Mouse (Mus musculus) gastrocnemius, adult 8-10 months (tissue): ENCODE measurements around the gene 4833427G06Rik. TPM values are rescaled to one million over a fixed set of nuclear protein-coding genes. Genes with fewer than 3 reads are reported as not detected.

Experiments used
- DNase-seq, 2 experiments: peaks; one replicate each; pipeline ENCODE4 v3.0.0; 2022; ENCODE audit warnings: low spot score in 2 of 2
- microRNA-seq: library from miRNA; unstranded; fragments of <30 nt; microRNA quantifications from one replicate; pipeline ENCODE4 v1.2.0, GENCODE M21; 2022
- total RNA-seq, 4 experiments: library from RNA; stranded (reverse); gene quantifications; 2 replicates each; pipeline ENCODE4 v1.2.4; 2022

Gene 4833427G06Rik
- total RNA-seq, 4 experiments from 2014 or later: not detected

DNA sequence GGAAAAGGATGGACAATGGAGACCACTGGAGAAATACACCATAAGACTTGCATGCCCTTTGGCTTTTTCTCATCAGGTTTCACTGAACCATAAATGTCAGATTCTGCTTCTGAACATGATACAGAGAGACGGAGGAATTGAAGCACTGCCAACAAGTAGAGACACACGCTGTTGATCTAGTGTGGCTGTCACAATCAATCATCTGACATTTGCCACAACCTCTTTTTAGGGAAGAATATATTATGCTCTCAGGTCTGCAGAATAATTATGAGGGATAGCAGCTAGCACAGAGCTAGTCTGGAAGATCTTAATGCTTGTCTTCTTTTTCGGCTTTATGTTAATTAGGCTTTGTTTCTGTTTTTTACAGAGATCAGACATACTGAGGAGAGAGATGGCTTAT lies 33.7 kb downstream of the 4833427G06Rik start:
- no peak for DNase-seq

DNA sequence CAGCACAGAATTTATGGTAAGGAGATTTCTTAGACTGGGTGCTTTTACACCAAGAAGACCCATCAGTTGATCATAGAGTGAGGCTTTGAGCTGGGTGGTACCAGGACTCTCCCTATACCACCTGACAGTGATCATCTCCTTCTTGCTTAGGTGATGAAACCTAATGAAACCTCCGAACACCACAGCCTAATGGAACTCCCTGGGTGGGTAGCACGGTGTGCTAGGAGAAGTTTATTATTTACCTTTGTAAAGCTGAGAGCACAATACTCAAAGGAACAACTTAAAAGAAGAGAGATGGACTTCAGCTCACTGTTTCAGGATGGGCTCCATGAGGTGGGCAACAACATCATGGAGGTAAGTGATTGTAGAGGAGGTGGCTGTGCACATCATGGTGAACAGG lies 41.3 kb downstream of the 4833427G06Rik start, which contains the start of gene Btg4:
Gene Btg4 (plus strand): TSS at position 301 of the 400 bp plus-strand sequence.
- no peak for DNase-seq

DNA sequence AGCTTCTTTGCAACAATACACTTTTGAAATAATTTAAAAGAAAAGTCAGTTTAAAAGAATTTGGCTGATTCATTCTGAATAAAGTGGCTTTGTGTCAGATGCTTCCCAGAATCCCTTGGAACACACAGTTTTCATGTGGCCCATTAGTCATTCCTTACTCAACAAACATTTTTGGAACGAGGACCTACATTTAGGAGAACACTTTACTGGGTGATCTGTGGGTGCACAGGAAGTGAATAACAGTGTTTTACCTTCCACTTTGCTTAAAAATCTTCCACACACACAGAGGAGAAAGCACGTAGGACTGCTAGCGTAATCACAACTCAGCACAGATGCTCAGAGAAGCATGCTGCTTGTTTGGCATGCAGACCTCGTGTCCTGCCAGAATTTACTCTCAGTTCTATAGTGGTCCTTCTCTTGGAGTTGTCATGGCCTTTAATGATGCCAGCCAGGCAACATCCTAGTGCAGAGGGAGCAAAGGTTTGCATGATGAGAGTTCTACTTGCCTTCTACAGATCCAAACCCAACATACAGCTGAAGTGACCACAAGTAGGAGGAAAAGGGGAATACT lies 42.8 kb downstream of the 4833427G06Rik start:
- DNase-seq: no peak

DNA sequence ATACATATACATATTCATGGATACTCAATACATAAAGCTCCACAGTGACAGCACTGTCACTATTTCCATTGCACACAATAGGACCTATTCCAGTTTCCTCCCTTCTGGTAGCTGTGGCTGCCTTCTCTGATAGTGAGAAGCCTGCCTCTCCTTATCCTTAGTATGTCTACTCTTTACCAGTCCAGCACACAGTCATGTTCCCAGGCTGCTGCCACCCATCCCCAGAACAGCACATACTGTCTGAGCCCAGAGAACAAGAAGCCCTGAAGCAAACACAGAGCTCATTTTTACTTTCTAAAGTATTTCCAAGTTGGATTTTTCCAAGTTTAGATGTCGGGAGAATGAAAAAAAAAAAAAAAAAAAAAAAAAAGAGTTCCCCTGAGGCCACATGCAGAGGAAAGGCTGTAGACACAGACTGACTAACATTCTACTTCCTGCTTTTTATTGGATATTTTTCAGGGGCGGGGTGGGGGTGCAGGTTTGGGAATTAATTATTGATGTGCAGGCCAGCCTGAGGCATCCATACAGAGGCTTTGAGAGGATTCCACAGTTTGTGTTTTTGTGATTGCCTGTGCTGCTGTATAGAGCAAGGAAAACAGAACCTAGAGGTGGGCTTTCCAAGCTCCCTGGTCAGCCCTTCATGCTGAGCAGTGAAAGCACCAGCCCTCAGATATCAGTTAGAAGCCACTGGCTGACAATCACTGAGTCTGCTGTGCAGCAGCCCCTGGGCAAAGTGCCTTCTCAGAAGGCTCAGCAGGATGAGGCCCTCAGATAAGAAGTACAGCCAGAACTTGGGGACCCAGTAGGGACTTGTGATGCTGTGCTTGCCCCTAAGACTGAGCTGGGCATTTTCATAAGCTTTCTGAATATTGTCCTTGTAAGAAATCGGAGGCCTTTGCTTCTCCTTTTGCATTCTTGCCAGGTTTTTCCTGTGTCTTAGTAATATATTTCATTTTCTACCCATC lies 45.2 kb downstream of the 4833427G06Rik start:
- no peak for DNase-seq

DNA sequence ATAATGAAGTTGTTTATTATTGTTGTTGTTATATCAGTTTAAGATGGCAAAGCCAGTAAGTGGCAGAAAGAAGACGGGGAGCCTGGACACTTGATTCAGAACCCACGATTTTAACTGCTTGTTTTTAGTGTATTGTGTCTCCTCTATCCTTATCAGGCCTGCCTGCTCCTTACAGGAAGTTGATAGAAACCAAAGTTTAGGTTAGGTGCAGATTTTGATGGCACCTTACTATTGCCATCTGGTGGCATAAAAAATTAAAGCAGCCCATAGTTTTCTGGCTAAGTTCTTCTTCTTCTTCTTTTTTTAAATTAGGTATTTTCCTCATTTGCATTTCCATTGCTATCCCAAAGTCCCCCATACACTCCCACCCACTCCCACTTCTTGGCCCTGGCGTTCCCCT lies 49.7 kb downstream of the 4833427G06Rik start:
- DNase-seq: no peak

DNA sequence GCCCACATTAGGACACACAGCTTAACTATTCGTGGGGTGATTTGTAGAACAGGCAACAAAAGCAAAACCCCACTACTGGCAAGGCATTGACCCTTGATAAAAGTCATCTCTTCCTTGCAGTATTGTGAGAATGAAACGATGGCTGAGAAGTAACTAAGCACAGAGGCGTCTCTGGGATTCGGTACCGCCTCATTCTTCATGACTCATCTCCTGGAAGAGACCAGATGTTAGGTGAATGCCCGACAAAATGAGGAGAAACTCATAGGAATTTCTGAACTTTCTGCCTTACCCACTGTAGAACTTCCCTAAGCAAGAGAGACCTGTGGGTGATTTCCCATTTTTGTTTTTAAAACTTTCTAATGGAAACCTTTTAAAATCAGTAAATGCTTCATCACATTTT lies 59.7 kb downstream of the 4833427G06Rik start:
- no peak for DNase-seq

DNA sequence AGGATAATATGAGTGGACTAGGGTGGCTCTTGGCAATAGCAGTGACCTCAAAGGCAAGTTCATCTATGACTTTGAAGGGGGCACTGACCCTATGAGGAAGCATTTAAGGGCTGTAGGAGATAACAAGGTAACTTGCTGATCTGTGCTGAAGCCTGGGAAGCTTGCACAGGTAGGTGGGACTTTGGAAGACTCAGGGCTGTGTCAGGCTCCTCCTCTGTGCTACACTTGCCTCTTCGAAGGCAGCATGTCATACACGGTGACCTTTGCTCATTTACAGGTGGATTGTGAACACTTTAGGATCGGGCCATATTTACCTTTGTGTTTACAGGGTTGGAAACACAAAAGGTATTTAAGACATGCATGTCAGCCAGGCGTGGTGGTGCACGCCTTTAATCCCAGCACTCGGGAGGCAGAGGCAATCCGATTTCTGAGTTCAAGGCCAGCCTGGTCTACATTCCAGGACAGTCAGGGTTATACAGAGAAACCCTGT lies 60.3 kb downstream of the 4833427G06Rik start:
- DNase-seq: no peak

DNA sequence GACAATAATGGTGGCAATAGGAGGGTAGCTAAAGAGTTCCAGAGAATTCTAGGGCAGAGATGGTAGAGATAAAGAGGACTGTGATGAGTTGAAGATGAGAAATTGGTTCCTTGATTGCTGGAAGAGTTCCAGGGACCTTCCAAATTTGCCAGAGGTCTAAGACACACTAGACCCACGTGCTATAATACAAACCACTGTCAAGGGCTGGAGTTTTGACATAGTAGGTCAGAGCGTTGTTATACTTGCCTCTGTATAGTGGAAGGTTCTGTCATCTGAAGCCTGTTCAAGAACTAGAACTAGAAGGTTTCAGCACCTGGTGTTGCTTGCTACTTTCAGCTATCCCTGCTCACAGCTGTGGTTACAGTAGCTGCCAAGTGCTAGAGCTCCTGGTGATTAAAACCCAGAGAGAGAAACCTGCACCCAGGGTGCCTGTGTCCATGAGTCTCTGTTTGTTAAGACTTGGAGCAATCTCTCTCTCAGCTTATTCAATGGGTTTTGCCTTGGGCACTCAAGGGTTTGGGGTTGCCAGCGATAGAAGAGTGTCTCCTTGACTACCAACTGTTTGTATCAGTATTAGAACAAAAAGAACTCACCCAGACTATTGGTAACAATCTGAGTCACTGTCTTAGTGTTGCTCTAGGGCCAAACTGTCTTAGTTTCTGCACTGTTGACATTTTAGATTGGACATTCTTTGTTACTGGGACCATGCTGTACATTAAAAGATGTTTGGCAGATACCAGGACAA lies 68.9 kb downstream of the 4833427G06Rik start:
- no peak for DNase-seq

DNA sequence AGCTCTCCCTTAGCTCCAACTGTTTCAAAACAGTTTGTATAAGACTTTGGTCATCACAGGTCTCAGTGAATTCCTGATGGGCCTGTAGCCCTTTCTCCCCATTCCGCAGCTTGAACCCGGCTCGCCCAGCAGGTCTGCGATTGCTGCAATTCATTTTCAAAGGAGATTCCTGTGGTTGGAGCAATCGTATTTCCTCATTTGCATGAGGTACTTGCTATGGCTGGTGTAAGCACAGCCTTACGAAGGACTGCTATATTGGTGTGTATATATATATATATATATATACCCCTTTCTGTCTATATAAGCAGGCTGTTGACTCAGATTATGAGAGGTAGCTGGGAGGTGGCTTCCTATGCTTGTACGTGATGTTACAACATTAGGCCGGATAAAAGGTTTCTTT lies 69.6 kb downstream of the 4833427G06Rik start:
- no peak for DNase-seq

DNA sequence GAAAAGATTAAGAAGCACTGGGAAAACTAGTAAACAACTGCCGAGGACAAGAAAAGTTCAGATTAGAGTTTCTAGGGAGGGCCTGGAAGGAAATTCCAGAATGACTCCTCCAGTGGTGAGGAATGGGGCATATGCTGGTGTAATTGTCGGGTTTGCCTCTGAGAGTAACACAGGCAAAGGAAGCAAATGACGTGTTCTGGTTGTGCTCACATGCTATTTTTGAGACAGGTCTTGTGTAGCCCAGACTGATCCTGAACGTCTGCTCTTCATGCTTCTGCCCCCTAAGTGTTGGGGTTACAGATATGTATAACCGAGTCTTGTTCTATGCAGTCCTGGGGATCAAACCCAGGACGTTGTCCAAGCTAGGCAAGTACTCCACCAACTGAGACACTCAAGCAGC lies 70.3 kb downstream of the 4833427G06Rik start:
- no peak for DNase-seq

Small RNA genes within 50 kb of the gene (microRNA-seq; reads per million reads assigned to microRNA genes)
- gene Mir34b (not detected), gene Mir34c (23.3 reads per million, percentile 23 among the genes with 10 or more reads in this experiment)

Other genes with a start within 250 kb of the 4833427G06Rik start
- 10 to 100 TPM; 23.9 to 29.8 (median 27.2) TPM for gene Sik2, start 93.0 kb downstream of the 4833427G06Rik start, total RNA-seq
- gene Btg4, start 41.2 kb downstream of the 4833427G06Rik start, total RNA-seq: not detected
- gene Layn, start 25.0 kb downstream of the 4833427G06Rik start, total RNA-seq: 1 to 10 TPM in 2 of 4 experiments, under 1 TPM in 2; 0.48 to 1.6 (median 1.0) TPM
- gene Gm32742, start 63.4 kb upstream of the 4833427G06Rik start, total RNA-seq: not detected
- not detected for gene Pou2af1, start 111.6 kb upstream of the 4833427G06Rik start, total RNA-seq
- 1 to 10 TPM in 1 of 4 experiments, under 1 TPM in 2, not detected in 1; 0.24 to 1.1 (median 0.46) TPM for gene Colca2, start 176.5 kb upstream of the 4833427G06Rik start, total RNA-seq
- not detected for gene 1810046K07Rik, start 226.8 kb upstream of the 4833427G06Rik start, total RNA-seq